Mouse (Mus musculus) CD4-positive helper T cell, adult 2 months (primary cell): ENCODE data around the gene Slc10a1.

Source experiments
- DNase-seq: peaks from one replicate; pipeline ENCODE4 v3.0.0-alpha.2; 2012; ENCODE audit warnings: low read depth, missing footprints, low spot score

Gene Slc10a1

DNA sequence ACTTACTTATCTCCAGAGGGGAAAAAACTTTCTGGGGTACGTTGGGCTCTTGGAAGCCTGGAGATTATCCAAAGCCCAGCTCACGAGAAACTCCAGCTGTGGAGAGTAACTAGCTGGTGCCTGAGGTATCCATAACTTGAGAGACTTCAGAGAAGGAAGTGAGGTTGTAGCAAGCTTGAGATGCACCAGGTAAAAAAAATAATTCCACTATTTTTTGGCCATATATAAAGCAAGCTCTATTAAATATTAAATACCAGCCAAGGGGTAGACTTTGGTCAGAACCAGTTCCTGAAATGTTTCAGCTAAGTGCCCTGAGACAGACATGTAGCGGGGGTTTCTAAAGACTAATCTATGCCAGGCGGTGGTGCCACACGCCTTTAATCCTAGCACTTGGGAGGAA lies at the start of gene Slc10a1:
Slc10a1 (minus strand) TSS at position 101 of the 400 bp plus-strand sequence.
- no peak for DNase-seq

DNA sequence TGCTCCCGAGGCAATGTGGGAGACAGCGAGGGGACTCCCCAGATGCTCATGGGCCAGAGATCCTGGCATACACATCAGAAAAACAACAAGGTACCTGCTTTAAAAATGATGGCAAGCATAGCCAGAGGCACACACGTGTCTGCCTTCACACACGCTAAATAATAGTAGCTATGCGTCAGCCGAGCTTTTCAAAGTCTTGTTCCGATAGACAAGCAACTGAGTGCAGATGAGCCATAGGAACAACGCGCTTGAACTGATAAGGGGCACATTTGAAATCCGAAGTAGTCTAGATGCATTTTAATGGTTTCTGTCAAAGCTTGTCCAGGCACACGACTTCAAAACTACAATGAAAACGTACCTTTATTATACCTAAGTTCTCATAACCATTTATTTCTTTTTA lies 49.1 kb upstream of the Slc10a1 start:
- no peak for DNase-seq

DNA sequence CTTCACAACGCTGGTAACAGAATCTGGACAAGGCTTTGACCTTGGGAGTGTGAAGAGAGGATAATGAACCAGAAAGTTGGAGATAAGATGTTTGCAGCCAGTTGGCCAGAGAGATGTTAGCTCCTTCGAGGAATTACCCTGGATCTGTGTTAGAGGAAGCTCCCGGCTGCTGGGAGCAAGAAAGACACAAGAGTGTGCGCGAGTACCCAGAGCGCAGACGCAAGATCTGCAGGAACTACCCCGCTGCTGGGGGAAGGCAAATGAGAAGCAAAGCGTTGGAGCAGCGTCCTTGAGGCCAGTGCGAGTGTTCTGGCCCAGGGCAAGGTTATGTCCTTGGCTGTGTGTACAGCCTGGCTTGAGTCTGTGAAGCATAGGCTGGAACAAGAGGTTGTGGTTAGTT lies 45.0 kb upstream of the Slc10a1 start:
- no peak for DNase-seq

DNA sequence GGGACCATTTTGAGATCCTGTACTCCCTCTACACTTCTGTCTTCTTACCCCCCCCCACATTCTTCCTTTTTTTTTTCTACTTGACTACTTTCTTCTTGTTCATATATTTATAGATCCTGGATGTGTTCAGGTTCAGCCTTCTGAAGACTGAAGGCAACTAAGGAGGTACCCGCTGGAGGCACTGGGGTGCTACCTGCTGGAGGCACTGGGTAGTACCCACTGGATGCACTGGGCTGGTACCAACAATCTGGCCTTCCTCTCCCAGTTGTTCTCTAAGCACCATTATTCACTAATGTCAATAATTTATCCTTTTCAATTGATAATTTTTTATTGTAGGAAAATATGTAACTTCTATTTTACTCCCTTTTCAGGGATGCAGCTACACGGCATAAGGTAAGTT lies 43.5 kb upstream of the Slc10a1 start:
- DNase-seq, result no peak

DNA sequence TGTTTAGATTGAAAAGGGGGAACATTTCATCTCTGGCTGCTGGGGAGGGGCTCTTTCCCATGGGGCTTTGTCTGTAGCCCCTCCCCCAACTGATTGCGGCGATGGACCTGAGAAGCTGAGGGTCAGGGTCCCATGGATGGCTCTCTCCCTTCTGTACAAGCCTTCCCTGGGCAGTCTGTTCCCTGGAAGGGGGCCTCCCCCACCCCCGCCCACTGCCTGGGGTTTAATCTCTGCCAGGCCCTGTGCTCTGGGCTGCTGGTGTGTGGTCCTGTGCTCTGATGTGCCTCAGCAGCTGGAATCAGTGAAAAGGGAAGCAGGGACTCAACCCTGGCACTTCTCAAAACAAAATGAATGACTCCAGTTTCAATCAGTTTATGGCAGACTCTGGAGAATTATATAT lies 41.3 kb upstream of the Slc10a1 start:
- DNase-seq, result no peak

DNA sequence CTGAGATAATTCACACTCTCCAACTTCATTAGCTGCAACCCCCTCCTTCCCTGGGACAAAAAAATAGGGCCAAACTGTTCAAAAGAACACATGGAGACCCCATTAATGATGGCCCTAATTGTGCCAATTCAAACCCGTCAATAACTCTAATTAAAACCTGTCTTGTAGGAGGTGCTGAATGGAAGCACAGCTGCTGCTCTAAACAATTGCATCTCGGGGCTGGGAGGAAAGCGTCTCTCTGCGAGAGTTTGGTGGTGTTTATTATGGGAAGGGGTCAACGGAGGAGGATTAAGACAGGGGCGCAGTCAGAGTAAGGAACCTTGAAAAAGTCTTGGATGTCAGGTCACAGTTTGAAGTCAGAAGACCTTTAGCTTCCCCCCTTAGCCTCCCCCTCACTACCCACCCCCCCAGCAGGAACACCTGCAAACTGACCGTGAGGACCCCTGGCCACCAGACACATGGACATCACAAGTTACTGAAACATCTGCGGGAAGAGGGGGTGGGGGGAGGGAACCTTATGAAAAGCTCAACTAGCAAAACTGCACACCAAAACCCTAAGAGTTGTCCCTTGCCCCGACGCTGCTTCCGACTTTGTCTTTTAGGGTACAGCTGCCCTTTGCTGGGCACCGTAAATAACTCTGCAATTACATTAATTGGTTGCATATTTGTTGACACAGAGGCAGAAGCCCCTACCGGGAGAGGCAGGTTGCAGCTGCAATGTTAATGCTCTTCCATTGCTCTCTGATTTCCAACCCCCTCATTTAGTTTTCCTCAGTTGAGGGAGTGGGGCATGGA lies 34.5 kb upstream of the Slc10a1 start:
- no peak for DNase-seq

DNA sequence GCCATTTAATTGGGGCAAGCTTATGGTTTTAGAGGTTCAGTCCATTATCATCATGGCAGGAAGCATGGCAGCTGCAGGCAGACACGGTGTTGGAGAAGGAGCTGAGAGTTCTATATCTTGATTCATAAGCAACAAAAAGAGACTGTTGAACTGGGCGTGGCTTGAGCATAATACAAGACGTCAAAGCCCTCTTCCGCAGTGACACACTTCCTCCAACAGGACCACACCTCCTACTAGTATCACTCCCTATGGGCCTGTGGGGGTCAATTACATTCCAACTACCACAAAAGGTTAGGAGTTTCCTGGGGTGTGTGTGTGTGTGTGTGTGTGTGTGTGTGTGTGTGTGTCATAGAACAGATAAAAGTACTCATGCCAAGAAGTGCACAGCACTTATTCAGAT lies 32.4 kb upstream of the Slc10a1 start:
- no peak for DNase-seq

DNA sequence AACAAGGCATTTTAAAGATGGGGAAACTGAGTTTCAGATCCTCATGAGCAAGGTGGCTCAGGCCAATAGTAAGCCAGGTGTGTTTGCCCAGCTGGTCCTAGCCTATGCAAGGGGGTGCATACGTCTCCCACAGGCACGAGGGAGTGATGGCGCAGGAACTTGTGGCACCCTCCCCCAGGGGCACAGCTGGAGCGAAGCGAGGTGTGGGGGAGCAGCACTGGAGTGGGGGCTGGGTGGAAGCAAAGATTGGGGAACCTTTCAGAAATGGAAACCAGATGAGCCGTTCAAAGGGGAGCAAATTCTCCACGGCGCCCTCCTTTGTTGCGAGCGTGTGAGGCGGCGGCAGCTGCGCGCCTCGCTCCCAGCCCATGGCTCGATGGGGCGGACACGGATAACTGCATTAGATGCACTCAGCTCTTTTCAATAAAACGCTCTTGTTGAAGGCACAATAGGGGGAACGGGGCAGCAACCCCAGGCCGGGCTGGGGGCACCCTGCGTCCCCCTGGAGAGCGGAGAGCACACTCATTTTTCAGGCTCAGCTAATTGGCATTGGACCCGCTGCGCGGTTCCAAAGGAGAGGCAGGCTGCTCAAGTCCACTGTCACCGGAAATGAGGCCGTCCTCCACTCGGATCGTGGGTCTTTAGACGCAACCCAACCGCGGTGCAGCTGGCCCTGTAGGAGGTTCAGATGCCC lies 30.2 kb upstream of the Slc10a1 start:
- no peak for DNase-seq

DNA sequence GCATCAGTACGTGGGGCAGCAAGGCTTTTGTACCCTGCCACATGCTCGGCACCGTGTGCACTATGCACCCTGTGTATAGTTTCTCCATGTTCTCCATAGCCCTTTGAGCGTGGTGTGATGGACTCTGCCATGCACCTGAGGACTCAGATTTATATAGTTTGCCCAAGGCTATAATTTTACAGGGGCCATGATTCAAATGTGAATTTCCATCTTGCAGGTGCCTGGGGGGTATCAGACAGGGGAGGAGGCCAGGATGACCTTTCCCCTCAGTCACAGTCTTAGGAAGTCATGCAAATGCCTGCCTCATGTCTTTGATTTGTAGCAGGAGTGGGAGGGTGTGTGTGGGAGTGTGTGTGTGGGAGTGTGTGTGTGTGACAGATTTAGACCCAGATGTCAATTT lies 29.1 kb upstream of the Slc10a1 start:
- no peak for DNase-seq

DNA sequence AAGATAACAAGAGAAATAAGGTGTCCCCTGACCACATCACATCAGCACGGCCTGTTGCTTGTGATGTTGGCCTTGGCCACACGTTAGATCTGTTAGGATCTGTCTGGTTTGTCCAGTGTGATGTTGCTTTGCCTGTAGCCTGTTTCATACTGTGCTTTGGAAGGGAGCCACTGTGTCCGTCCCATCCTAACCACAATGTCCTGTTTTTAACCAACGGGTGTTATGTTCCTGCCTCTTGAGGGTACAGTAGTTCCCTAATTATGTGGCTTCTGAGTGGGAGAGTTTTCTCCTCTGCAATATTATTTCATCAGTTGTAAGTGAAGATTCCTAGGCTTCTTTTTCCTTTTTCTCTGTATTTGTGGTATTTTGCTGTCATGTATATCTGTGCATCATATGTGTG lies 26.8 kb upstream of the Slc10a1 start:
- no peak for DNase-seq

DNA sequence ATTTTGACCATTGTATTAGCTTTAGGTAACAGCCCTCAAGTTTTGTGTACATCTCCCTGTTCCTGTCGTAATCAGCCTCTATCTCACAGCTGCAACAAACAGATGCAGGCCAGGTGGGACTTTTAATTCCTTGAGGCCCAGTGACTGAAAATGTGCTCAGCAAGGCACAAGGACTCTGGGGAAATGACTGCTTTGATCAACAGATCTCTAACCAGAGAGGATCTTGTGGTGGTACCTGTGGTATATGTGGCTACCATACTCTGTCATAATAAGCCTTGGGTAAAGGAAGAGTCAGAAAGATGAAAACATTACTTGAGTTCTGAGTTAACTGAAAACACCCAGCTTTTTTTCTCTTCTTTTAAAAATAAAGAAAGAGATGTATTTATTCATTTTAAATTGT lies 25.3 kb upstream of the Slc10a1 start:
- DNase-seq, result no peak

DNA sequence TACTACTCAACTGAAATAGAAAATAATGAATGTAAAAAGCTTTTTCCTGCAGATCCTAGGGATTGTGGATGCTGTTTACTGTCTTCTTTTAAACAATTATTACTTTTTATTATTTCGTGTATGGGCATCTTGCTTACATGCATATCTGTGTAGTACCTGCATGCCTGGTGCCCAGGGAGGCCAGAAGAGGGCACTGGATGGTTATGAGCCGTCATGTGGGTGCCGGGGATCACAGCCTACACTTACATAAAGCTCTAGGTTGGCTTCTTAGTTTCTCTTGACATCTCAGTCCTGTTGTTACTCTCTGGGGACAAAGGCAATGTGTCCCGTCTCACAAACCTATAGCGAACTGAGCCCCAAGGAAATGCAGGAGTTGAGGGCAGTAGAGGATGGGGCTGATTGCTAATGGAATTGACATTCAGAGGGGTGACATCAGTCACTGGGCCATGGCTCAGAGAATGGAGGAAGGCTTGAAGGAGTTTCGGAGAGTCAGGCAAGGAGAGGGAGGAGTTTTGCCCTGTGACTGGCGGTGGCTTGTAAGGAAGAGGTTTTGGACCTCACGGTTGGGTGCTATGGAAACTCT lies 24.1 kb upstream of the Slc10a1 start:
- DNase-seq, result no peak

DNA sequence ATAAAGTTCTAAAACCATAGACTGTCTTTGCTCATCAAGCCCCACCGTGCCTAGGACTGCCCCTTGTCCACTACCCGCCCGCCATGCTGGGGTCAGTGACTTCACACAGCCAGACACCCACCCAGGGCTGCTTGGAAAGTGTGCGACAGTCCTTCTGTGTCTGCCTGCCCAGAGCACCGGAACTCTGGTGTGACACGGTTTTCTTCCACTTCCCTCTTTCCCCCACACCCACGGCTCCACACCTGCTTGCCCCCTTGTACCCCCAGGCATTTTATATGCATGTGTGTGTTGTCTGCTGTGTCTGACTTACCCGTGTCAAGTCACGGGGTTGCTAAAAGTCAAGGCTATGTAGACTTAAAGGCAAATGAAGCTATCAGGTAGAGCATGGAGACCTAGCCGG lies 23.3 kb upstream of the Slc10a1 start:
- no peak for DNase-seq

DNA sequence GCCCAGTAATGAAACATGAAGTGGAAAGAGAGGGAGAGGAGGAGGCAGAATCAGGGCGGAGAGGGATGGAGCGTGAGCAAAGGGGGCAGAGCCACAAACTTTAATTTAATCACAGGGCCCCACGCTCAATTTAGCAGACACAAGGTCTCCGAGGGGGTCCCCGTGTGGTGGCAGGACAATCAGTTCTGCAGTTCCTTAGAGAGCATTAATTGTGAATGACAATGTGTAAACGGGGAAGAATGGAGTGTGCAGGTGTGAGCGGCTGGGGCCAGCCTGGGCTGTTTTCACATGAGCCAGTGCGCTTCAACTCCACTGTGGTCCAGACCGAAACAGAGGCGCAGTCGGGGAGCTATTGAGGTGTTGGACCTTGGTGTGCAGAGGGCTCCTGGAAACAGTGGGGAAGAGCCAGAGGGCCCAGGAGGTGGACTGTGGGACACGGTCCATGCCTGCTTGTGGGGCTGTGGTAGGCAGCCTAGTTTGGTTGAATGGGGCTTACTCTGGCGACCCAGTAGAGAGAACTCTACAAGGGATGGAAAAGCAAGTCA lies 22.5 kb upstream of the Slc10a1 start:
- no peak for DNase-seq

DNA sequence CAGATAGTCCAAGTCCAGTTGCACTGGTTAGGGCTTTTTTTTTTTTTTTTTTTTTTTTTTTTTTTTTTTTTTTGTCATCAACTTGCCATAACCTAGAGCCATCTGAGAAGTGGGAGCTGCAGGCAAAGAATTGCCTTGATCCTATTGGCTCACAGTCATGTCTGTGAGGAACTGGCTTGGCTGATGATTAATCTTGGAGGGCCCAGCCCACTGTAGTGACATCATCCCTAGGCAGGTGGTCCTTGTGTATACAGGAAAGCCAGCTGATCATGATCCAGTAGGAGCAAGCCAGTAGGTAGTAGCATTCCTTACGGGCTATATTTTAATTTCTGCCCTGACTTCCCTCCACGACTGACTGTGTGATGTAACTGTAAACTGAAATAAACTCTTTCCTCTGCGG lies 19.8 kb upstream of the Slc10a1 start:
- DNase-seq, result no peak

DNA sequence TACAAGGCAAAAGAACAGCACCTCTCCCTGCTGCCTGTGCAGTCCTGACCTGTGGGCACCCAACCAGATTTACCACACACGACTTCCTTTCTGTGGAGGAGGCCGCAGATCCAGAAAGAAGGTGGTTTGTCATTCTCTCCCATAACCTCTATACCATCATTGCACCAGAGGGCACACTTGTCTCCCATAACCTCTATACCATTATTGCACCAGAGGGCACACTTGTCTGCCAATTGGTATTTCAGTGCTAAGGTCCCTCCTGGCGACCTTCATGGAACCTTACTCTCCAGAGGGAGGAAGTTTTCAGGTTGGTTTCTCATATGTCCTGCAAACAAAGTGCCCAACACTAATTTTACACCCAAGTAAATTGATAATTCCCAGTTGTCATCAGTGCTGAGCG lies 18.1 kb upstream of the Slc10a1 start:
- DNase-seq, result no peak

DNA sequence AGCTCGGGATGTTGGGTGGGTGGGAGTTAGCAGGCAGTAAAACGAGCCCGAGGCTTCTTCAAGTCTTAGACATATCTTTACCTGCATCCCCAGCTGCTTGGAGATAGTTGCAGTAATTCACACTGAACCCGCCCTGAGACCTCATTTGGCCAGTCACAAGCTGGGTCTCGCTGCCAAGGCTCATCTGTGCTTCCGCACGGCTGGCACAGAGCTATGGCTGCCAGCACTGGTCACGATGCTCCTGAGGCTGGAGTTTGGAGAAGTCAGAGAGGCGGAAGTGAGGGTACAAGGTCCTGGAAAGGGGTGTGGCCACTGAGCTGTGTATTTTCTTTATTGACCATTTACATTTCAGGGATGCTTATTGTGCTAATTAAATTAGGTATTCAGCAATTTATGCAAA lies 15.2 kb upstream of the Slc10a1 start:
- DNase-seq, result no peak

DNA sequence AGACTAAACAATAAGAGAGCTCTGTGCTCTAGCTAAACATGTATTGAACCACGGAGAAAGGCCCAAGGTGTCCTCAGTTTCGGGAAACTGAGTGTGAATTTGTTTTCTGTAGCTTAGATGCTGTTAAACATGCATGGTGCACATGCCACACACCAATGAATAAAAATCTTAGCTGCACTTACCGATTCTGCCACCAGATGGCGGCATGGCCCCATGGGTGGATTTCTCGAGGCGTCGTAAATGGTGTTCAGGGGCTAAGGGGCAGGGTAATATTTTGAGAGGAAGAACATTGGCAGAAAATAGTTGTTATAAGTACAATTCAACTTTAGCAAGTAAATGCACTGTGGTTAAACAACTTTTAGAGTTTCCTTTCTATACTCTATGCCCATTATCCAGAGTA lies 13.8 kb upstream of the Slc10a1 start:
- peak; percentile 51 for DNase-seq

DNA sequence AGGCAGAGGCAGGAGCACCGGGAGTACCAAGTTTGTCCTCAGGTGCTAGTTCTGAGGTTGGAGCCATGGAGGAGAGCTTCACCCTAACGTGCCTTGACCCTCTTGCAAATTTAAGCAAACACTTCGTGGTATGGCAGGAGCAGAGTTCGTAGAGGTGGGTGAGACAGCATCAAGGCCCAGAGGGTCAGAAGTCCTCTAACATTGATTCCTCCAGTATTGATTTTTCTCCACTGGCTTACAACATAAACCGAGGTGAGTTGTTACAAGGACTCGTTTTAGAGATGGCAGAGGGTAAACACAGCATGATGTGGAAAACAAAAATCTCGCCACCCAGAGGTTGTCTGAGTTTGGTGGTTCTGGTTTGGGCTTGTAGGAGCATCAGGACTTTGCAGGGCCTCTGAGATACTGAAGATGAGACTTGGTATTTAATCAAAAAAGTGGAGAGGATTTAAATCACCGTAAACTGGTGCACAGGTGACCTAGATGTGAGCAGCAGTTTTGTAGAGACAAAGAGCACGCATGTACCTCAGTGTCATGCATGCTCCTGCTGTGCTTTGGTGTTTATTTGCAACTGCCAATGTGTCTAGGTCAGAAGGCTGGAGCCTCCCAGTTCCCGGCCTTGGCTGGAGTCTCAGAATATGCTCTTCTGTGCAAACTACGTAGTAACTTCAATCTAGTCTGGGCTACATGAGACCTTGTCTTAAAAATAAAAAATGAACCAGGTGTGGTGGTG lies 7.6 kb upstream of the Slc10a1 start:
- DNase-seq, result no peak

DNA sequence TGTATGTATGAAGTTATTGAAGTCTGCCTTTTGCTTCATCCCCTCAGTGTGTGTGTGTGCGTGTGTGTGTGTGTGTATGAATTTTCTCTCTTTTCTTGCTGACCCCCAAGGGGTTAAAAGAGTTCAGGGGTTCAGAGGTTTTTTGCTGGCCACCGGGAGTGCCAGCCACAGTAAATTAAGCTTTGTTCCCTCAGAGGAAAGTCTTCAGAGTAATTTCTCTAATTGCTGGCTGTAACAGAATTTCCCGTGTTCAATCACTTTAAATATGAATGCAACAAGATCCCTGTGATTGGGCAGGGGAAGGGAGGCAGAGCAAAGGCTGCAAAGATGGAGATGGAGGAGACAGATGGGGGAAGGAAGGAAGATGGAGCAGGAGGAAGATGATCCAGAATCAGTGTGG lies 3.3 kb upstream of the Slc10a1 start:
- DNase-seq, result no peak

DNA sequence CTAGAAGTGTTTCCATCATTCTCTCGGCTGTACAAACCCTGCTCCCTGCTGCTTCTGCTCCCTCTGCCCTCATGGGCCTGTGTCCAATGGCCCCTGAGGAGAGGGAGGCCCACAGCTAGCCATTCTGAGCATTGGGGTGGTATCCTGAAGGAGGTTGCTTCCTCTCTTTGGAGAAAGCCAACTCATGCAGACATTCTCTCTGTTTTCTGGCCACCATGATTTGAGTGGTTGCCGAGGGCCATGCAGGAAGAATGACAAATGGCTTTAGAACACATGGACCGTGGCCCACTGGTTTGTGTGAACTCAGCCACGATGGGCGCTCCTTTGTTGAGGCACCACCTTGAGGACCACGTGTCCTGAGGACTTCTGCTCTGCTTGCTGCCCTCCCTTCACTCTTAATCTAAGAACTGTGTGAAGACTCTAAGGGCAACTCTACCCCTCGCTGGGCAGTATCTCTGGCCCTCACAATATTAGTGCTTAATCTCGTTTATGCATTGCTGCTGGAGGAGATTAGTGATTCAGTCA lies 1.7 kb upstream of the Slc10a1 start:
- no peak for DNase-seq

DNA sequence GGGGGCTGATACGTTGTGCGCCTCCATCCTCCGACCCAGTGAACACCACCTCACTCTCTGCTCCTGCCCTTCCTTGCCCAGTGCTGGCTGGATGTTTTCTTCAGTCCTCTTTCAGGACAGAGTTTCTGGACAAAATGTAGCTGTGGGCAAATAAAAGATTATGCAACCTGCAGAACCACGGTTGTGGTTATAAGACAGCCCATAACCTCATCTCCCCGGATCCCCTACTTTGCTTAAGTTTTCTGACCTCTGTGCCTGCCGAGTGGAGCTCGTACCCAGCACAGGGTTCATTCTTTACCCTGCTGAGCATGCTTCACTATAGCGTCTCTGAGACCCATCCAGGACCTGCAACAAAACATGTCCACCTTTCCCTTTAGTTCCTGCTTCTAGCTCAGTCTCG lies 587 bp downstream of the Slc10a1 start:
- DNase-seq, result no peak
